Mouse (Mus musculus) brain, embryonic 14.5 days (tissue): ENCODE data around the gene Wnt3.

Source experiments
- CTCF ChIP-seq: fragments of 200-500 bp; IDR thresholded peaks from 2 replicates; pipeline ENCODE4 v1.5.1; 2012; ENCODE audit warnings: inconsistent platforms, mild to moderate bottlenecking, moderate library complexity, borderline replicate concordance; ENCODE audit not compliant: insufficient read depth, insufficient read length; ENCODE audit errors: extremely low read depth
- POLR2A ChIP-seq: fragments of 200-500 bp; IDR thresholded peaks from 2 replicates; pipeline ENCODE4 v1.6.1; 2012; ENCODE audit warnings: mild to moderate bottlenecking, inconsistent platforms, borderline replicate concordance; ENCODE audit not compliant: poor library complexity, insufficient read depth, insufficient read length, severe bottlenecking; ENCODE audit errors: extremely low read depth

DNA sequence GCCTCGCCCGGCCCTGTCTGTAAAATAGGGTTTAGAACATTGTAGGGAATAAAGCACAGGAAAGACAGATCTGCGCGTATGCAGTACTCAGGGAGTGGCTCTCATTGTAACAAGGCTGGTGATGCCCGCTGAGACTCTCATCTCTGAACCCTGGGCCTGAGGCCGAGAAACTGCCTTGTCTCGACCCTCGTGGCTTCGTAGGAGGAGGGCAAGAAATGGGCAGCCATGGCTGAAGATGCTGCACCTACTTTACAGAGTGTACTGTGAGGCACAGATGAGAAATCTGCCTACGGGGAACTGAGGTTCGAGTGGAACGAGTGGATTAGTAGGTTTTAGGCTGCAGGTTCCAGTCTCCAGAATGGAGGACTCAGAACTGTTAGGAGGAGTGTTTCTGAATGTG lies 36.7 kb downstream of the Wnt3 start:
- no peak for TF ChIP-seq CTCF
- TF ChIP-seq POLR2A: no peak
